Mouse (Mus musculus) layer of hippocampus, postnatal 25 days (tissue): ENCODE results near the gene Dnajc17. TPM values are rescaled to one million over a fixed set of nuclear protein-coding genes. Genes with fewer than 3 reads are reported as not detected.

ENCODE experiments used
- DNase-seq, 2 experiments: peaks; one replicate each; pipeline ENCODE4 v3.0.0; 2022; ENCODE audit warnings: mixed read lengths in 2 of 2, low spot score in 1 of 2; ENCODE audit errors: extremely low spot score in 1 of 2
- total RNA-seq, 2 experiments: library from RNA; stranded (reverse); gene quantifications; 2 replicates each; pipeline ENCODE4 v1.2.3; 2021

The Dnajc17 gene
- total RNA-seq, result 10 to 100 TPM; 15.8 to 19.7 TPM

DNA sequence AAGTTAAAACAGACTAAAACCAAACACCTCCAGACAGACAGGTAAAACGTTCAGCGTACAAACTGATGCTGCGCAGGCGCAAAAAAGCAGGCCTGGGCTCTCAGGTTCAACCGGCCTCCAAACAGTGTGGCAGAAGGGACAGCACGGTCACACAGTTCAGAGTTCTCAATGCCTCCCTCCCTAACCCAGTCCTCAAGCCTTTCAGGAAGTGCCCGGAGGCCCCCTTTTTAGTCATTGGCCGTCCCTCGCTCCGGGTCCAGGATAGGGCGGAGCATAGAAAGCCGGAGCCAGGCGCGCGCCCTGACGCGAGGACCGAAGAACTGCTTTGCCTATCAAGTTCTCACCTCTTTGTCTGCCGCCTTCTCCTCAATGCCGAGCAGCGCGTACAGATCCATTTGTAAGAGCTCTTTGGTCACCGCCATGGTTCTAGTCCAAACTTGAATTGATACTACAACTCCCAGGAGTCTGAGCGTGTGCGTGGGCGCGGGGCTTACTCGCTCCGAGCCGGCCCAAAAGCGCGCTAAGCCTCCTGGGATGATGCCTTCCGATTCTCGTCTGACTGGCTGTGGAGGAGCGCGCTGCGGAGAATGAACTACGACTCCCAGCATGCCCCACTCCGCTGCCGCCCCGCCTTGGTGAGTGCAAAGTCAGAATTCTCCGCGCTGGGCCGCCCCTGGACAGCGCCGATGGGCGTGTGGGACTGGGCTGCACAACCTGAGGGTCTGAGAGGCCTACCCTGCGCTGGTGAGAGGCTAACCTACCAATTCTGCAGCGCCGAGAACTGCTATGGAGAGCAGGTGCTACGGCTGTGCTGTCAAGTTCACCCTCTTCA lies at the start of gene Dnajc17, which contains the start of gene Zfyve19:
TSS of gene Dnajc17 (minus strand) at position 452 of the 832 bp plus-strand sequence.
TSS of gene Zfyve19 (plus strand) at position 274 of the 832 bp plus-strand sequence.
- peak; percentile 86 to 87 for DNase-seq

DNA sequence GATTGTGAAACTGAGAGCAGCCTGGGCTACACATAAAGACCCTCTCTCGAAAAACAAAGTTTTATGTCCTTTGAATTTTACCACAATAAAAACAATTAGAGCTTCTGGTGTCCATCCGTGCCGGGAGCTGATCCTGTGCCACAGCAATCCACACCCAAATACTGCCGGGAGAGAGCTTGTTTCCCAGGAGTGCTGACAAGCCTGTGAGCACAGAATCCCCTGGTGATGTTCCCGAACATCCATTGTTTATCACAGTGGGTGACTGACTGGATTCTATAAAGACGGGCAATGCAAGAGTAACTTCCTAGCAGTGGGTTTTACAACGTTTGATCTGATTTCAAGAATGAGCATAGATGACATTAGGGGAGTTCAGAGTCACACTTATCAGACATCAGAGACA lies 46.4 kb upstream of the Dnajc17 start:
- DNase-seq, result no peak

DNA sequence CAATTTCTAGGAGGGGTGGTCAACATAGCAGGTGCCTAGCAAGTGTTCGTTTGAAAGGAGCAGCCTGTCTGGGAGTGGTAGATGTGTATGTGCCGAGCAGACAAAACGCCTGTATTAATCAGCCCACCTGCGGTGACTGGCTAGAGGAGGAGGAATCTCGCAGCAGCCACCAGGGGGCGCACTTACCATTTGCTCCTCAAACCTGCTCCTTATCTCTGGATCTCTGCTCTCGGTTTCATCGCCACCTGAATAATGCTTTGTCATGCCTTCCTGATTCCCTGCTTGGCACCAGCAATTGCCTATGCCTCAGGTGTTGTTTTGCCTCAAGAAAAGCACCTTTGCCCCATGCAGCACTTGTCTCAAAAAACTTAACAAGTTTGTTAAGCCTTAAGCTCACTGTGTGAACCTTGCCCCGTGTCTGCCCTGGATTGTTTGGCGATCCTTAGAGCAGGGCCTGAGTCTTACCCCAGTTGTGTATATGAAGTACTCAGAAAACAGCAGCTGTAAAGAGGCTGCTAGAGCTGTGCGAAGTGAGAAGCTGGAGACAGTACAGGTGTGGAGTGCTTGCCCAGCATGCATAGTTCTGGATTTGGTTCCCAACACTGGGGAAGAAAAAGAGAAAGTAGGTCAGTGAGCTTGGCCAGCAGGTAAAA lies 42.4 kb upstream of the Dnajc17 start:
- peak; percentile 74 to 93 for DNase-seq

DNA sequence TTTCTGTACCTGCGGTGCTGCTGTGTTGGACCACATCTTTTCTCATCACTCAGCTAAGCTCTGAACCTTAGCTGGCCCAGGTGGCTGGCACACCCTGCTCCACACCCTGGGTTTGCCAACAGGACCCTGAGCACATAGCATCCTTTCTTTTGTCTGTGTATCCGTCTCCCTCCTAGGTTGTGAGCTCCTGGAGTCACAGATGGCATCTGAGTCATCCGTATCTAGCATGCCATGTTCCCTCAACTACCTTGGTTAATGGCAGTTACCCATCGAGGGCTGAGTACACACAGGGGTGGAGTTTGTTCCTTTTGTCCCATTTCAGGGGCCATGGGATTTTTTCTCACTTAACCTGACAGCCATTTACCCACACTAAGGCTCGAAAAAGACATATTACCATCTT lies 41.8 kb upstream of the Dnajc17 start:
- DNase-seq, result no peak

DNA sequence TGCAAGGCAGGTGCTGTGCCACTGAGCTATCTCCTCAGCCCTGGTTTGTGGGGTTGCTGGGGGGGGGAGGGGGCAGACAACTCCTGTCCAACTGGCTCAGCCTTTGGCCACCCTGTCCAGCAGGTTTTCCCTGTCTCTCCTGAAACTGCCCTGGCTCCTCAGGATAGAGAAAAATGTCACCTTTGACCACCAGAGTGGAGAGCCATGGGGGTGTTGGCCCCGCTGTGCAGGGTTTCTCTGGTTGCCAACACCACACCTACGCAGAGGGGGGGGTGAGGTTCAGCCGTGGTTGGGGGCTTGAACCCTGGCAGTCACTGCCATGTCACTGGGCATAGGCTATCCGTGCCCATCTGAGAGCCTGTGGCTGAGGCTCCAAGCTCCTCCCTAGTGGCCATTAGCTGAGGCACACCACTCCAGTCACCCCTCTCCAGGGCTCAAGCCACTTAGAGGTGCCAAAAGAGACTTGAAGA lies 41.0 kb upstream of the Dnajc17 start:
- no peak for DNase-seq

DNA sequence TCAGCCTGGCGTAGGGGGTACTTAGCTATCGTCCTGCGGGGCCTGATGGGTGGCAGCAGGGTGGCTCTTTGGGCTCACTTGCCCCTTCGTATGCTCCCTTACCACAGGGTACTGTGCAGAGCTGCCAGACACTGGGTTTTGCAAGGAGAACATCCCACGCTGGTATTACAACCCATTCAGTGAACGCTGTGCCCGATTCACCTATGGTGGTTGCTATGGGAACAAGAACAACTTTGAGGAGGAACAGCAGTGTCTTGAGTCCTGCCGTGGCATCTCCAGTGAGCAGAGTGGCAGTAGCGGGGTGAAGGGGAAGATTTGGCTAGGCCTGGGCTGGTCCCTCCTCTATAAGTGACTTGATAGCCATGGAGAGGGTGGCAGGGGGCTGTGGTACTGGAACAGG lies 39.3 kb upstream of the Dnajc17 start:
- DNase-seq, result no peak

DNA sequence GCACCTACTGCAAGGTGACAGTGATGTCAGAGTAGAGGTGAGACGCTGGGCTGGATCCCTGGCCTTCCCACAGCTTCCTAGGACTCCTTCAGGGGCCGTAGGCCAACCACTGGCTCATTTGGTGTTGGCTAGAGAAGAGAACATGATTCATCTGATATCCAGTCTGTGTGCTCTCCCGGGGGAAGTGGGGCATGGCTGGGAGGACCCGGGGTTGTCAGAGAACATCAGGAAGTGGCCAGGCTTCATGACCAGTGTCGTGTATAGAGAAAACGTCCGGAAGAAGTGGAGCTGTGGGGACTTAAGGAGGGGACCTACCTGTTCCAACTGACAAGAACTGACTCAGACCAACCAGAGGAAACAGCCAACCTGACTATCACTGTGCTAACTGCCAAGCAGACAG lies 36.7 kb upstream of the Dnajc17 start:
- no peak for DNase-seq

DNA sequence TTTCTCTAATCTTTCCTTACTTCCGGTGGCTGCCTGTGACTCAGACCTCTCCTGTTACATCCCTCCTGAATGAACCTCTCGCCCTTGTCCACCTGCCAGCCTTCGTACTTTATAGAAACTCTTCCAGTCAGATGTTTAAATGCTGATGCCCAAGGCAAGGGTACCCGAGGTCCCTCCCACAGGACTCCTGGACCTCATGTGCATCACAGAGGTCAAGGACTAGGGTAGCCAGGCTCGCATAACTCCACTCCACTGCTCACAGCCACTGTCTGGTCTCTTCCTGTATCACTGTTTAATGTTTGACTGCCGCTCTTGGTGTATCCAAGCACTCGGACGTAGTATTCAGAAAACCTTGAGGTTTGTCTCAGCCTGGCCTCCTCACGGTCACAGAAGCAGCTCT lies 34.0 kb upstream of the Dnajc17 start:
- no peak for DNase-seq

DNA sequence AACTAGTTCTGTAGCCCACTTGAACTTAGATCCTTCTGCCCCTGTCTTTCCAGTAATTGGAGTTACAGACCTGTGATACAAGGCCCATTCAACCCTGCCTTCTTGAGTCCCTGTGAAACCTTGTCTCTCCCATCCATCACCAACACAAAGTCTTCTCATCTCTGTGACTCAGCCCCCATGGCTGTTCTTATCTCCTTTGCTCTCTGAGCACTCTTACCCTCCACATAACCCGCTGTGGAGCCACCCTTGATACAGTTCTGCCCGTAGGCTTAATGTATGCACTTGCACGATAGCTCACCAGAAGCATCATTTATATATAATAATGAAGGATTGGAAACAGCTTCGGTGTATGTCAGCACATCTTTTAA lies 32.2 kb upstream of the Dnajc17 start:
- no peak for DNase-seq

DNA sequence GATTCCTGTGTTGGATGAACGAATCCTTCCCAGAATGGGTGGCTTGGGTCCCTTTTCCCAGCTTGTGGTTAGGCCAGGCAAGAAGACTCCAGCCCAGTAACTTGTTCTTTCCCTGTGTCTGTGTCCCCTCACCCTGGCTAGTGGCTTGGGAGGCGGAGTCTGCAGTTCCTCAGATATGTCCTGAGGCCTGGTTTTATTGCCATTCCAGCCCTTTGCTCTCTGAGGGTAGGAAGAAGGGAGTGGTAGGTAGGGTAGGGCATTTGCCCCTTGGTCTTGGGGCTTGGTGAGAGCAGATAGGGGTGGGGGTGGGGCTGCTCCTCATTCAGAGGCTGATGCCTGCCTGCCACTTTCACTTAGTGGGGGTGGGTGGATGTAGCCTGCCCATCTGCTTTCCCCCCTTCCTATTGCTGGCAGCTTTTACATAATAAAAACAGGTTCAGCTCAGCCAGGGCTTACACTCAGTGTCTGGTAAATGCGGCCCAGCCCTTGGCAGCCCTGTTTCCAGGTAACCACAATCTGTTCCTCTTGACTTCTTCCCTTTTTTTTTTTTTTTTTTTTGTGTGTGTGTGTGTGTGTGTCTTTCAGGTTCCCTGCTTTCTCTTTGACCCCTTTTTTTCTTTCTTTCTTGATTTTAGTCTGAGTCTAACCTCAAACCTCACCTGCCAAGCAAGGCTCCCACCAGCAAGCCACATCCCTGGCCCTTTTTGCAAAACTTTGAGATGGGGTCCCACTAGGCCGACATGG lies 31.7 kb upstream of the Dnajc17 start:
- DNase-seq, result no peak

DNA sequence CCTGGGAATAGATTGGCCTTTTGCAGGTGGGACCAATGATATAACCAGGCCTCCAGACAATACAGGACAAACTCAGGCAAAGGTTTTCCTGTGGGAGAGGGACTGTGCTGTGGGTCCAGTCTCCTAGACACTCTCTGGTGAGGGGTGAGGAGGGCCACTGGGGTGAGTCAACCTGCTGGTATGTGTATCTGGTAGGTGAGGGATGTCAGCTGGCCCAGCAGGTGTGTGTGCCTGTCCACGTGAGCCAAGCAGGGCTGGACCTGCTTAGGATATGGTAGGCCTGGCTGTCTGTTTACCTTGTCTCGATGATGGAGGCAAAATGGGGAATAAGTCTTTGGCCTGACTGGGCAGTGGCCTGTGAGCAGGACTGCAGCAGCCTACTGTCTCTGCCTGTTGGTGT lies 30.1 kb upstream of the Dnajc17 start:
- no peak for DNase-seq

DNA sequence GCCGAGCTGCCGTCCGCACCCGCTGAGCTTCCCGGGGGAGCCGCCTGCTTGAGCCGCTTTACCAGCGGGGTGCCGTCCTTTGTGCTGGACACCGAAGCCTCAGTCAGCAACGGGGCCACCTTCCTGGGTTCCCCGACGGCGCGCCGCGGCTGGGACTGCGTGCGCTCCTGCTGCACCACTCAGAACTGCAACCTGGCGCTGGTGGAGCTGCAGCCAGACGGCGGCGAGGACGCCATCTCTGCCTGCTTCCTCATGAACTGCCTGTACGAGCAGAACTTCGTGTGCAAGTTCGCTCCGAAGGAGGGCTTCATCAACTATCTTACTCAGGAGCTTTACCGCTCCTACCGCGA lies 29.3 kb upstream of the Dnajc17 start:
- no peak for DNase-seq

DNA sequence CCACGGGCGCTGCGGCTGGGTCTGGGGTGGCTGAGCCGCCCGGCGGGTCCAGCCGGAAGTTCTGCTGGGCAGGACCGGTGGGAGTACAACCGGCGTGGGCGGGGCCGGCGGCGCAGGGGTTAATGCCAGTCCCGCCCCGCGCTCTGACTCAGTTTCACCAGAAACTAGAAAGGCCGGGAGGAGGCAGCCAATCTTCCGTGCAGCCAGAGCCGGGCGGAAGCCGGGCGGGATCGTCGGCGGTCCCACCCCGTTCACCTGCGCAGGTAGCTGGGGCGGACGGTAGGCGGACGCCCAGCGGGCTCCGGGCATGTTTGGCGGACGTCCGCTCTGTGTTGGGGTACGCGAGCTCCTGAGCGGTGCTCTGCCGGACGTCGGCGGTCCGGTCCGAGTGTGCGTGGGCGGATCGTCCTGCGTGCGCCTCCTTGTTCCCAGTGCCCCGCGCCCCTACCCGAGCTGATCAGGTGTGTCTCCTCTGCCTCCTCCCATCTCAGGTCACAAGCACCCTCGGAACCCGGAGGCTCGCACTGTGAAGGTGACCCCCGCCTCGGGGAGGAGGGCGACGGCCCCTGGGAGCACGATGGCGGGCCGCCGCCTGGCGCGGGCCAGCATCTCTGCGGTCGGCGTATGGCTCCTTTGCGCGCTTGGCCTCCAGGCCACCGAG lies 28.7 kb upstream of the Dnajc17 start, which contains the start of gene Spint1:
TSS of gene Spint1 (plus strand) at position 153 of the 661 bp plus-strand sequence.
- DNase-seq, result no peak

DNA sequence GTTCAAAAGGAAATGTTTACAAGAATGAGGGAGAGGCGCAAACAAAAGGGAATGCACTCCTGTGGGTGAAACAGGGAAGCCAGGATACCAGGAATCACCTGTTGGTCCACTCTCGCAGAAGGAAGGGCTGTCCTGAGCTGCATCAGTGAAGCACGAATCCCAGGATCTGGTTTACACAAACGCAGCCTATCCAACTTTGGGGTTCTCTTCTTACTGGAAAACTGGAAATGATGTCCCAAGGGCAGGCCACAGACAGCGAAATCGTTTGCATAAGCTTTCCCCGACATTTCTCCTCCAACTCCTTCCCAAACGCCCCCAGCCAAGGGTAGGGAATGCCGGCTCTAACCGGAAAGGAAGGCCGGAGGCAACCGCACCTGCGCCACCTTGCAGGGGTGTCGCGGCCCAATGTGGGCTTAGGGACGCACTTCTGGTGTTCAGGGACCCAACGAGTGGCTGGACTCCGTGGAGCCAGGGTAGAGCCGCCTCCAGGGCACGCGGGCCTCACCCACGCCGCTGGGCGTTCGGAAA lies 28.2 kb upstream of the Dnajc17 start:
- DNase-seq, result no peak

DNA sequence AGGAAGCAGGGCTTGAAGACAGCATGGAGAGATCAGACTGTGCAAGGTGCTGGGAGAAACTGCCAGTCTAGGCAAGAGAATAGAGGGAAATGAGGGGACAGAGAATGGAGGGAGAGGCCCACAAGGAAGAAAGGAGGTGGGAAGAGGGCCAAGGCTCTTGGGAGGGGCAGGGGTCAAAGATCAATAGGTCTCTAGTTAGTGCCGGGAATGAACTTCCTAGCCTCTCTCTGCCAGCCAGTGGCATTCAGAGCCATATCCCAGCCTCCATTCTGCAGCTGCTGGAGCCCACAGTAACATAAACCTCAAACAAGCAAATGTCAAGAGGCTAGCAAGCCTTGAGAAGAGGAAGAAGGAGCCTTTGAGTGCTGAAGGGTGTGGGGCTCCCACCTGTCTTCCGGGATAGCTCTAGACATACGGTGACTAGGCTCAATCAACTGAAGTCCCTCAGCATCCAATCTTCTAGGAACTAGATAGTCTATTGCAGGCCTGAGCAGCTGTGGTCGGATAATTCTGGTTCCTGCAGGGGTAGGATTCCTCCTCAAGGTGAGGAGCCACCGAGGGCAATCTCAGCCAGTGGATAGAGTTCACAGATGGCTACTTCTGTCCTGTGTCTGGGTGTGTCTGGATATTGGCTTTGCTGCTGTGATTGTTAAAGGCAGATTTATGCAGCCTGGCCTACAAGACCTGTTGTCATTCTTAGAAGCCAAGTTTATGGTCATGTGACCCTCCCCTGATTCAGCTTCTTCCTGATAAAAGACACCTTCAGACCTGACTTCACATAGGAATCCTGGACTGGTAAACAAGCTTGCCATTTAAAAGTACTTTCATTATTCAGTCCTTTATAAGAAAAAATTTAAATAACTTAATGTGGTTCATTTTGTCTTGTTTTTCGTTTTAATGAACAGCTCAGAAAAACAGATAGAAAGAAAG lies 21.4 kb upstream of the Dnajc17 start, which contains the start of gene Ppp1r14d:
TSS of gene Ppp1r14d (minus strand) at position 132 of the 930 bp plus-strand sequence.
- DNase-seq, result no peak

DNA sequence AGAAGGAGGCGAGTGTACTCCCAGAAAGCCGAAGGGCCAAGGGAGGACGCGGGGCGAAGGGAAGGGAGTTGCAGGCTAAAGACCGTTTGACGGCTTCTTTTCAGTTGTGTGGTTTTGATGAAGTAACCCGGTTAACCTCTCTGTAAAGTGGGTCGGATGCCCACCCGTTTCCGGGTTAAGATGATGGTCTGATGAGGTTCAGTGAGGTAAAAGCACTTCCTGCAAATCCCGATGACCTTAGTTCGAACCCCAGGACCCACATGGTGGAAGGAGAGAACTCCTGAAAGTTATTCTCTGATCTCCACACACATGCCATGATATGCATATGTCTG lies 547 bp upstream of the Dnajc17 start:
- no peak for DNase-seq

DNA sequence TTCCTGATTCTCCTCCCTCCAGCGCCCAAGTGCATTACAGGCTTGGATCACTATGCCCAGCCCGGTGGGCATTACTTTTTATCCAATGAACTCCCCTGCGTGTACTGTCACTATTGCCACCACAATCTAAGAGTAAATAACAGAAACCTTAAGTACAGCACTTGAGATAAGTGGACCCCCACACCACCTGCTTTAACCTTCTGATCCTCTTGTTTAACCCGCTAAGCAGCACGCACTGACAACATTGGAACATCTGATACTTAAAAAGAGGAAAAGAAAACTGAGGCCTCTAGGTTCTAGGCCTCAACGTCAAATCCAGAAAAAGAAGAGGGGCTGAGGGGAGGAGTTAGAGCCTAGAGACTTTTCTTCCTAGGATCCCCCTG lies 643 bp downstream of the Dnajc17 start:
- DNase-seq, result no peak

DNA sequence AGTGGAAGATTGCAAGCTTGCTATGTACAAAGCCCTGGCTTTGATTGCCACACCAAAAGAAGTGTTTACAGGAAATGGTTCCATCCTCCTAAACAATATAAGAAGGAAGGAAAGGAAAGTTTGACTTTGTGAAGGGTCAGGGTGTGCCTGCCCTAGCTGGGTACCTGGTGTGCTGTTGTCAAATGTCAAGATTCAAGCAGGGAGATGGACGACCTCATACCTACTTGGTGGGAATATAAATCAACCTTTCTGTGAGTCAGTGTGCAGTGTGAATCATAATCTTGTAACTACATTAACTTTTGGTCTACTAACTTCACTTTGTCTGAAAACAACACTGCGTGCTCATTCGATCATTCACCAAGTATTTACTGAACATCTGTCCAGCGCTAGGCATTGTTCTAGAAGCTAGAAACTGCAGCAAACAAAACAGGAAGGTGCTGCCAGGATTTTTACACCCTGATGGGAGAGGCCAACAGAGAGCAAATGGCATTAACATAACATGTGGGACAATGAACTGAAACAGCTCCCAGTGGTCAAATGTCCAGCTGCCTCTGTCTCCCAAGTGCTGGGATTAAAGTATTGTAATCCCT lies 4.6 kb downstream of the Dnajc17 start:
- DNase-seq, result no peak

DNA sequence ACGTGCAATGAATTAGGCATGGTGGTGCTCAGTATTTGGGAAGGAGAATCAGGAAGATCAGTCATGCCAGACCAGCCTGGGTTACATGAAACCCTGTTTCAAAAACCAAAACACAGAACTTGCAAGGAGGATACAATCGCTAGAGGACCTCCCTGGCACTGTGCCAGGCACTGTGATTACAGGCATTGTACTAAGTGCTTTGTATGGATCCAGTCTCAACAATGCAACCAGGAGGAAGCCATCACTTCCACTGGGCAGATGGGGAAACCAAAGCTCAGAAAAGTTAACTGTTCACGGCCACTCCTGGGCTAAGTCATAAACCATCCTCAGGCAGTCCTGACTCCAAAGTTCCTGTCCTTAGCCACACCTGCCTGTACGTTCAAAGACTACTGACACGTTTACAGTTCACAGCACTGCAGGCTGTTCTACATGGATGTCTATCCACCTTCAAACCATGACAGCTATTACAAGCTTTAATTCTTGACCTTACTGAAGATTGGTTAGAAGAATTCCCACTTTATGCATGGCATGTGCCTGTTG lies 5.6 kb downstream of the Dnajc17 start:
- peak in 1 of 2 experiments; percentile 23 for DNase-seq
